Mouse (Mus musculus): ENCODE measurements around the gene Cwc25. TPM values are rescaled to one million over a fixed set of nuclear protein-coding genes. Genes with fewer than 3 reads are reported as not detected.
"Not testable (repeated sequence)": the region's sequence is repeated elsewhere in the genome, so short reads cannot be mapped to it uniquely, and the experiment has no call there.

Cwc25 gene
- total RNA-seq, 2 experiments from 2014 or later: 19.5 to 19.8 TPM

- no peak for DNase-seq
These were observed 8.8 kb upstream of the Cwc25 start for GRCm38 (mm10) chr11:97775186-97775585.

- DNase-seq: no peak
These were observed 5.1 kb upstream of the Cwc25 start for GRCm38 (mm10) chr11:97771410-97771809.

- DNase-seq: no peak
These were observed 3.3 kb upstream of the Cwc25 start for GRCm38 (mm10) chr11:97769704-97770103.

- no peak for DNase-seq
These were observed 4.7 kb downstream of the Cwc25 start for GRCm38 (mm10) chr11:97761638-97762037.

- DNase-seq: no peak
These were observed 7.4 kb downstream of the Cwc25 start for GRCm38 (mm10) chr11:97758942-97759341.

- no peak for DNase-seq
These were observed 8.2 kb downstream of the Cwc25 start for GRCm38 (mm10) chr11:97758125-97758524.

GRCm38 (mm10) chr11:97753277-97753676 is 13.1 kb downstream of the Cwc25 start:
- no peak for DNase-seq

GRCm38 (mm10) chr11:97748496-97748895 is 17.9 kb downstream of the Cwc25 start:
- no peak for DNase-seq

GRCm38 (mm10) chr11:97747773-97748172 is 18.6 kb downstream of the Cwc25 start:
- no peak for DNase-seq

GRCm38 (mm10) chr11:97745331-97745721 is 21.0 kb downstream of the Cwc25 start:
- no peak for DNase-seq

GRCm38 (mm10) chr11:97744718-97745330 is 21.5 kb downstream of the Cwc25 start:
- peak; percentile 98 to 99 for DNase-seq

- peak in 1 of 2 experiments; percentile 50 for DNase-seq
These were observed 22.2 kb downstream of the Cwc25 start, which contains the start of gene Pip4k2b for GRCm38 (mm10) chr11:97744063-97744717. TSS of gene Pip4k2b (minus strand) at chr11:97744704.

- DNase-seq: no peak
These were observed 22.9 kb downstream of the Cwc25 start for GRCm38 (mm10) chr11:97743423-97743822.

- no peak for DNase-seq
These were observed 23.8 kb downstream of the Cwc25 start for GRCm38 (mm10) chr11:97742591-97742990.

- no peak for DNase-seq
These were observed 24.2 kb downstream of the Cwc25 start for GRCm38 (mm10) chr11:97742157-97742556.

GRCm38 (mm10) chr11:97740190-97740589 is 26.2 kb downstream of the Cwc25 start:
- no peak for DNase-seq

- no peak for DNase-seq
These were observed 27.2 kb downstream of the Cwc25 start for GRCm38 (mm10) chr11:97739155-97739554.

- no peak for DNase-seq
These were observed 27.7 kb downstream of the Cwc25 start for GRCm38 (mm10) chr11:97738703-97739102.

- no peak for DNase-seq
These were observed 28.8 kb downstream of the Cwc25 start for GRCm38 (mm10) chr11:97737600-97737999.

GRCm38 (mm10) chr11:97736645-97737044 is 29.7 kb downstream of the Cwc25 start:
- no peak for DNase-seq

- DNase-seq: not testable (repeated sequence)
These were observed 31.5 kb downstream of the Cwc25 start for GRCm38 (mm10) chr11:97734810-97735209.

- no peak for DNase-seq
These were observed 32.7 kb downstream of the Cwc25 start for GRCm38 (mm10) chr11:97733689-97734088.

GRCm38 (mm10) chr11:97728730-97729129 is 37.6 kb downstream of the Cwc25 start:
- no peak for DNase-seq

- DNase-seq: no peak
These were observed 38.0 kb downstream of the Cwc25 start for GRCm38 (mm10) chr11:97728311-97728710.

All from layer of hippocampus, postnatal 36 days (tissue).